Mouse (Mus musculus): ENCODE measurements around the gene Pou3f1.

DNA sequence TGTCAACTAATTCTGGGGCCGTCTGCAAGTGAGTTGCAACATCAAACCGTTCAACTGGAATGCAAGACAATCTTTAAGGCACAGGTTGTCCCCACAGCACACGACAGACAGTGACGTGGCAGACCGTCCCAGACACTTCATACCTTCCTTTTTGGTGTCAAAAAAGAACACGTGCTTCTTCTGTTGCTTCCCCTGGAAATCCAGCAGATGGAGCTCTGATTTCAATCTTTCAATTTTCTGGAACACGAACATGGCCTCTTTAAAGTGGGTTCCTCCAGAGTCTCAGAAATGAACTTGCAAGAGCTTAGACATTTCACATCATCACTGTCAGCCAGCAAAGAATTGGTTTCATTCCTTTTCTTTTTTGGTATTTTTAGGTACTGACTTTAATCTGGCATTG, 25.7 kb downstream of the Pou3f1 start:
- TF ChIP-seq CTCF (conservative IDR thresholded peaks at IDR 0.05; ENCODE audit: low read length) (peak; percentile 38), POU5F1 (IDR thresholded peaks at IDR 0.05; ENCODE audit: borderline replicate concordance, low read length) (no peak), NANOG (IDR thresholded peaks at IDR 0.05; ENCODE audit: borderline replicate concordance, low read length) (no peak)

Data from E14TG2a.4 (cell line).